Comparison of ENCODE assay signal across 12 mouse cellular contexts in the genomic region with DNA sequence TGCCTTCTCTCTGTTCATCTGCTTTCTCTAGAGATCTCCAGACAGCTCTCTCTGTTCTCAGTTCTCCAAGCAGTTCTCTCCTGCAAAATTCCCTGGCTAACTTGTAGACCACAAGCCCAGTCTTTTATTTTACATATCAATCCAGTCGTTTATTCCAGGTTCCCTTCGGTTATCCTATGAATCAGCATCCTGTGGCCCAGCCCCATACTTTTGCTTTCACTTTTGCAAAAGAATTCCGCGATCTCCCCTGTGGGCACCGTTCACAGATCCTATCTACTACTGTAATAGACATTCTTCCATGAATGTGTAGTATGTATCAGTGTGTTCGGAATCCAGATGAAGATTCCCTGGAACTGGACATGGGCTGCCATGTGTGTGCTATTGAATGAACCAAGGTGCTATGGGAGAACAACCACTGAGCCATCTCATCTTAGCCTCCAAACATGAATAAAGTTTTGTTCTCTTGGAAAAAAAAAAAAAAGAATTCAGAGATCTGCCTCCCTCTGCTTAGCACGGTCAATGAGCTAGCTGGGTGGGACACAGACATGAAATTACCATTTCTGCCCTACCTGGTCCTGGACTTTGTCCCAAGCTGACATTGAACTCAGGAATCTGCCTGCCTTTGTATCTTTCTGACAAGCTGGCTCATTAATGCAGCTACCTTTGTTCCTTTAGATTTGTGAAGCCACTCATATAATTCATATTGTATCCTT. TPM values are rescaled to one million over a fixed set of nuclear protein-coding genes. Genes with fewer than 3 reads are reported as not detected.
DNase-seq lines count a peak whose midpoint lies in the region; ATAC-seq and TF ChIP-seq lines count a peak whose summit lies in the region.
"Had no signal": no experiment of that assay in that cellular context is flagged by ENCODE, and none has a peak within 500 bp of the region (broad histone marks: within the 10 kb centered on the region; RNA-seq: fewer than 3 reads in every experiment).

No protein-coding gene starts in this region.

- no peak for TF ChIP-seq EP300 in liver, embryonic 14.5 days (IDR thresholded peaks at IDR 0.05; ENCODE audit: low read depth)

- TF ChIP-seq CTCF in cortical plate, adult 2 months (IDR thresholded peaks at IDR 0.05; ENCODE audit: extremely low read depth, insufficient read depth, low read length): no peak
- TF ChIP-seq CTCF in liver, embryonic 14.5 days (IDR thresholded peaks at IDR 0.05; ENCODE audit: low read depth): no peak

- ATAC-seq in liver, embryonic 14.5 days (ENCODE audit: insufficient read depth): no peak
- ATAC-seq in hindbrain, embryonic 16.5 days: no peak

- H3K4me1 ChIP-seq in cortical plate, adult 2 months (ENCODE audit: control insufficient read depth, insufficient read depth, low read length): no peaks in the 10 kb centered on the region
- H3K4me1 ChIP-seq in liver, embryonic 14.5 days (replicated peaks; ENCODE audit: control insufficient read depth in 2 of 2, insufficient read depth in 2 of 2, low read length in 1 of 2): no peaks in the 10 kb centered on the region
- H3K4me1 ChIP-seq in hindbrain, embryonic 16.5 days (ENCODE audit: control insufficient read depth, insufficient read depth, low read depth, low read length): no peaks in the 10 kb centered on the region
- H3K4me1 ChIP-seq: embryonic facial prominence, embryonic 15.5 days; hindbrain, embryonic 10.5 days had no signal

- peak overlapping the region; percentile 2 for H3K4me2 ChIP-seq in liver, embryonic 14.5 days (ENCODE audit: low read depth)
- H3K4me2 ChIP-seq in hindbrain, embryonic 16.5 days (ENCODE audit: low read length): no peak overlapping the region
- H3K4me2 ChIP-seq: embryonic facial prominence, embryonic 15.5 days; limb, embryonic 13.5 days had no signal

- H3K9ac ChIP-seq in liver, embryonic 14.5 days (replicated peaks): no peak overlapping the region
- no peak overlapping the region for H3K9ac ChIP-seq in hindbrain, embryonic 16.5 days (ENCODE audit: low read depth, low read length)
- H3K9ac ChIP-seq: embryonic facial prominence, embryonic 15.5 days; limb, embryonic 13.5 days had no signal

- peak overlapping the region; percentile 35; the same call in 1 of the 2 replicates for H3K27ac ChIP-seq in cortical plate, adult 2 months (ENCODE audit: insufficient read depth, low read length)
- H3K27ac ChIP-seq in liver, embryonic 14.5 days: no peak overlapping the region
- H3K27ac ChIP-seq in hindbrain, embryonic 16.5 days (ENCODE audit: low read depth, low read length): no peak overlapping the region
- H3K27ac ChIP-seq: embryonic facial prominence, embryonic 15.5 days; hindbrain, embryonic 10.5 days; limb, embryonic 13.5 days had no signal

- H3K4me3 ChIP-seq in cortical plate, adult 2 months (ENCODE audit: insufficient read depth, low read length): no peak overlapping the region
- peak overlapping the region in 1 of 2 experiments; percentile 32; a peak in 1 of 4 replicates for H3K4me3 ChIP-seq in liver, embryonic 14.5 days (ENCODE audit: insufficient read depth in 1 of 2, low read depth in 2 of 2, low read length in 2 of 2)
- no peak overlapping the region for H3K4me3 ChIP-seq in hindbrain, embryonic 16.5 days (ENCODE audit: low read length)
- H3K4me3 ChIP-seq: embryonic facial prominence, embryonic 15.5 days; hindbrain, embryonic 10.5 days; limb, embryonic 13.5 days had no signal

- DNase-seq in heart, adult 18-20 months: peak; percentile 34 to 39
- DNase-seq in heart, postnatal 25 days (ENCODE audit: low spot score): no peak
- DNase-seq in CD4-positive, CD25-positive, alpha-beta regulatory T cell, adult 2 months (ENCODE audit: low read depth, low spot score): peak; percentile 32
- no peak for DNase-seq in liver, embryonic 14.5 days (ENCODE audit: low read depth in 3 of 3, low spot score in 3 of 3)
- no peak for DNase-seq in natural killer cell, adult 2 months (ENCODE audit: low spot score in 2 of 2)
- DNase-seq in spleen, postnatal 10 days (ENCODE audit: low spot score in 2 of 2): no peak
- DNase-seq: thymus, postnatal 4 days had no signal

- no peaks in the 10 kb centered on the region for H3K9me3 ChIP-seq in liver, embryonic 14.5 days (ENCODE audit: control insufficient read depth, low read length)
- H3K9me3 ChIP-seq in hindbrain, embryonic 16.5 days (ENCODE audit: control insufficient read depth, low read length): no peaks in the 10 kb centered on the region
- H3K9me3 ChIP-seq: embryonic facial prominence, embryonic 15.5 days; hindbrain, embryonic 10.5 days; limb, embryonic 13.5 days had no signal

- H3K27me3 ChIP-seq in liver, embryonic 14.5 days (ENCODE audit: control insufficient read depth, insufficient read depth, low read length): no peaks in the 10 kb centered on the region
- no peaks in the 10 kb centered on the region for H3K27me3 ChIP-seq in hindbrain, embryonic 16.5 days (replicated peaks; ENCODE audit: control insufficient read depth, insufficient read depth, low read length)
- H3K27me3 ChIP-seq: embryonic facial prominence, embryonic 15.5 days; limb, embryonic 13.5 days had no signal

- no peak for TF ChIP-seq POLR2A in cortical plate, adult 2 months (IDR thresholded peaks at IDR 0.05; ENCODE audit: extremely low read depth, insufficient read depth, low read length)

- no peaks in the 10 kb centered on the region for H3K36me3 ChIP-seq in liver, embryonic 14.5 days (replicated peaks; ENCODE audit: control insufficient read depth, insufficient read depth, low read depth)
- no peaks in the 10 kb centered on the region for H3K36me3 ChIP-seq in hindbrain, embryonic 16.5 days (ENCODE audit: control insufficient read depth, insufficient read depth, low read length)
- H3K36me3 ChIP-seq: embryonic facial prominence, embryonic 15.5 days; hindbrain, embryonic 10.5 days; limb, embryonic 13.5 days had no signal

- 45% methylated on average over 7 of the region's 7 CpGs for WGBS in liver, embryonic 14.5 days (ENCODE audit: insufficient replicate concordance)
- WGBS in hindbrain, embryonic 16.5 days: 75% methylated on average over 7 of the region's 7 CpGs

- intact Hi-C loops in heart, postnatal 25 days (cut with DNase I): no loop called here

RNA-seq across cellular contexts. Expression of gene Setx, which starts 23.0 kb away (rescaled TPM):
- 10 to 100 TPM; 31.0 to 32.3 TPM for total RNA-seq in heart, adult 18-20 months (2021)
- 10 to 100 TPM; 29.8 to 35.0 TPM for total RNA-seq in heart, postnatal 25 days (2021)
- polyA plus RNA-seq in cortical plate, adult 2 months (2012; rRNA removed): 13.7 and 14.2 TPM in 2 replicates
- polyA plus RNA-seq in liver, embryonic 14.5 days (2012; rRNA removed): 2.0 and 2.8 TPM in 2 replicates
- 3.4 and 3.9 TPM in 2 replicates for polyA plus RNA-seq in liver, embryonic 14.5 days (2014; fragmentation: Nextera tagmentation; extraction: Ambion mirVana)
- polyA plus RNA-seq in hindbrain, embryonic 16.5 days (2015; fragmentation: Nextera tagmentation; extraction: Ambion mirVana): 9.3 and 10.2 TPM in 2 replicates

RNA-seq across cellular contexts. Expression of gene Ttf1, which starts 40.9 kb away (rescaled TPM):
- 1 to 10 TPM; 7.0 to 7.5 TPM for total RNA-seq in heart, adult 18-20 months (2021)
- total RNA-seq in heart, postnatal 25 days (2021): 1 to 10 TPM; 6.1 to 7.2 TPM
- polyA plus RNA-seq in cortical plate, adult 2 months (2012; rRNA removed): 15.3 and 19.0 TPM in 2 replicates
- polyA plus RNA-seq in liver, embryonic 14.5 days (2012; rRNA removed): 3.0 and 4.5 TPM in 2 replicates
- 3.6 and 3.9 TPM in 2 replicates for polyA plus RNA-seq in liver, embryonic 14.5 days (2014; fragmentation: Nextera tagmentation; extraction: Ambion mirVana)
- polyA plus RNA-seq in hindbrain, embryonic 16.5 days (2015; fragmentation: Nextera tagmentation; extraction: Ambion mirVana): 6.7 and 7.7 TPM in 2 replicates

RNA-seq across cellular contexts. Expression of gene Cfap77, which starts 46.1 kb away (rescaled TPM):
- total RNA-seq in heart, adult 18-20 months (2021): under 1 TPM in 1 of 2 experiments, not detected in 1; 0.51 TPM
- total RNA-seq in heart, postnatal 25 days (2021): not detected
- 0.15 TPM in 1 of 2 replicates, not detected in the other for polyA plus RNA-seq in cortical plate, adult 2 months (2012; rRNA removed)
- polyA plus RNA-seq in liver, embryonic 14.5 days (2012; rRNA removed): 0.11 and 0.16 TPM in 2 replicates
- 0.21 TPM in 1 of 2 replicates, not detected in the other for polyA plus RNA-seq in liver, embryonic 14.5 days (2014; fragmentation: Nextera tagmentation; extraction: Ambion mirVana)
- 0.65 and 1.0 TPM in 2 replicates for polyA plus RNA-seq in hindbrain, embryonic 16.5 days (2015; fragmentation: Nextera tagmentation; extraction: Ambion mirVana)

Comparison
In these comparisons a context has a peak if more than half of its experiments do, and no peak if none do; other contexts are left out.
1. DNase-seq: peak in heart, adult 18-20 months (2 of 2) and CD4-positive, CD25-positive, alpha-beta regulatory T cell, adult 2 months (single experiment); none in heart, postnatal 25 days (single experiment), liver, embryonic 14.5 days (0 of 3), natural killer cell, adult 2 months (0 of 2) and spleen, postnatal 10 days (0 of 2).